Mouse (Mus musculus): ENCODE results near the gene Cd200. TPM values are rescaled to one million over a fixed set of nuclear protein-coding genes. Genes with fewer than 3 reads are reported as not detected.
"Not testable (repeated sequence)": the region's sequence is repeated elsewhere in the genome, so short reads cannot be mapped to it uniquely, and the experiment has no call there.

The Cd200 gene
- polyA plus RNA-seq (2015; fragmentation: Nextera tagmentation; extraction: Ambion mirVana): 244 and 255 TPM in 2 replicates

DNA sequence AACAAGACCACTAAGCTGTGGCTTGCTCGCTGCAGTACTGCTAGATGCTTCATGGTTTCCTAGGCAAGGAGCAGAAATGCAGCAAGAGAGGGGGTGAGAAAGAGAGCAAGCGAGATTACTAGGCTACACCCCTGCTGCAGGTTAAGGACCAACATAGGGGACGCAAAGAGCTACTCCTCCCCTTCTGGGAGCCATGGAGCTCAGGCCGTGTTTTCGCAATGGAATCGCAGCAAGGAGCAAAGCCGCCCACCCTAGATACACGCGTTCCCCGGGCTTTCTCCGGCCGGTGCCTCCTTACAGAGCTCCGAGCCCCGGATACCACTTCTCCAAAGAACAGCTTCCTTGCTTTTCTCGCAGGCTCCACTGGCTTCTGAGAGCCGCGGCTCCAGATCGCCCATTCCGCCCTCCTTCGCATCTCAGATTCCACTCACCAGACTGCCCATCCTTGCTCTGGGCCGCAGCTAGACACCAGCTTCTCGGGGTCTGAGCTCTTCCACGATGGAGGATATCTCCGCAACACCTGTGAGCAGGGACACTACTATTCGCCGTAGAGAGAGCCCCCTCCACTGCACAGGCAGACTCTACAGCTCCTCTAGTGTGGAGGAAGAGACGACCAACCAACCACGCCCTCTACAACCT lies at the start of gene Cd200:
Cd200 (minus strand) TSS at position 629 of the 639 bp plus-strand sequence.
- Histone ChIP-seq H3K9ac (peak within 1 kb of the TSS; percentile 88), H3K36me3 (no peaks in the 10 kb centered on the region), H3K4me1 (replicated peaks) (peaks cover 11% of the 10 kb centered on the region), H3K27me3 (no peaks in the 10 kb centered on the region), H3K27ac (peak within 1 kb of the TSS; percentile 98), H3K9me3 (no peaks in the 10 kb centered on the region), H3K4me3 (peak within 1 kb of the TSS; percentile 69), H3K4me2 (peak within 1 kb of the TSS; percentile 57)
- peak; percentile 98 for ATAC-seq (ENCODE audit: low FRiP score)
- WGBS: 2% methylated on average over 28 of the region's 28 CpGs

DNA sequence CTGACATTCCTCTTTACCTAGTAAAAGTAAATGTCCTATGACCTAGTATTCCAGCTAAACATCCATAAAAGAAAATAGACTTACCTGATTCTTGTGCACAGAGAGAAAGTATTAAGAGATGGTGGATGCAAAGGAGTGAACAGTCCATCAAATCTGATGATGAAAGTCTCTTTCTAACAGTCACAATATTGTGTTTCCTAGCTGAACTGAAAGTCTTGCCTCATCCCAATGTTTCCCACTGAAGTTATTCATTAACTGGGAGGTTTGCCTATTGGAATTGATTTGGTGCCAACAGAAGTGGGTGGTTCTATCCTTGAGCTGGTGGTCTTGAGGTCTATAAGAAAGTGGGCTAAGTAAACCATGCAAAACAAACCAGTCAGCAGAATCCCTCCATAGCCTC lies 45.9 kb upstream of the Cd200 start:
- ATAC-seq (ENCODE audit: low FRiP score): no peak
- H3K4me1 ChIP-seq (replicated peaks): no peaks in the 10 kb centered on the region
- H3K36me3 ChIP-seq: no peaks in the 10 kb centered on the region
- H3K4me3 ChIP-seq: no peak overlapping the region
- no peak overlapping the region for H3K9ac ChIP-seq
- no peak overlapping the region for H3K4me2 ChIP-seq
- H3K27me3 ChIP-seq: no peaks in the 10 kb centered on the region
- H3K9me3 ChIP-seq: no peaks in the 10 kb centered on the region
- no peak overlapping the region for H3K27ac ChIP-seq

DNA sequence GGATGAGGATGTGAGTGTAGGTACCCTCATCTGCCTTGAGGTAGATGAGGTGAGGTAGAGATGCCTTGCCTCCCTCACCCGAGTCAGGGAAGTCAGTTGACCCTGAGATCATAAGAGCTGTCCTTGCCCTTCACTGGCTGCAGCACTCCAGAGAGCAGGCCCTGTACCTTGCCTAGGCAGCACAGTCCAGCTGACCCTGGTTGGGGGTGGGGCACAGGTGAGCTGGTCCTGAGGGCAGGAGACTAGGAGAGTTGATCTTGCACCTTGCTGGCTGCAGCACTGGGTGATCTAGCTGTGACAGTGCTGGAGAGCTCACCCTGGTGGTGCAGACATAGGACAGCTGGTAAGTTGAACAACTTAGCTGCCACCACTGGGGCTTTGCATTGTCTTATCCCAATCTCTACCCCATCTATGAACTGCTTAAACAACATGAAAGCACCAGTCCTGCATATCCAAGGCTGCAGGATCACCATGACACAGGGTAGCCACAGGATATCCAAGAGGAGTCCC lies 28.4 kb upstream of the Cd200 start:
- no peak overlapping the region for H3K9ac ChIP-seq
- no peak for ATAC-seq (ENCODE audit: low FRiP score)
- WGBS: 89% methylated on average over 1 of the region's 1 CpGs
- no peaks in the 10 kb centered on the region for H3K4me1 ChIP-seq (replicated peaks)
- no peaks in the 10 kb centered on the region for H3K27me3 ChIP-seq
- H3K4me2 ChIP-seq: no peak overlapping the region
- H3K4me3 ChIP-seq: no peak overlapping the region
- H3K27ac ChIP-seq: no peak overlapping the region
- no peaks in the 10 kb centered on the region for H3K9me3 ChIP-seq
- H3K36me3 ChIP-seq: no peaks in the 10 kb centered on the region

DNA sequence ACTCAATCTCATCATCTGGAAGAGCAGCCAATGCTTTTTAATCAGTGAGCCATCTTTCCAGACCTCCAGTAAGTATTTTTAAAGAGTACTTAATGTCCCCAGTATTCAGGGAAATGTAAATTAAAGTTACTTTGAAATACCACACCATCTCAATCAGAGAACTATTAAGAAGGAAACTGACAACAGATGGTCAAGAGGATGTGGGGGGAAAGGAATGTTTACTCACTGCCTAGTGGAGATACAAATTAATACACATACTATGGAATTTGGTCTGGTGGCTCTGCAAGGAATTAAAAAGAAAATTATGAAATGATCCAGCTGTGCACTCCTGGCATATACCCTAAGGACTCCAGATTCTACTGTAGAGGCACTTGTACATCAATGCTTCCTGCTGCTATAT lies 26.7 kb upstream of the Cd200 start:
- Histone ChIP-seq H3K9ac (no peak overlapping the region), H3K27me3 (no peaks in the 10 kb centered on the region), H3K4me2 (no peak overlapping the region), H3K4me1 (replicated peaks) (no peaks in the 10 kb centered on the region), H3K9me3 (no peaks in the 10 kb centered on the region), H3K27ac (no peak overlapping the region), H3K36me3 (no peaks in the 10 kb centered on the region), H3K4me3 (no peak overlapping the region)
- ATAC-seq (ENCODE audit: low FRiP score): no peak

DNA sequence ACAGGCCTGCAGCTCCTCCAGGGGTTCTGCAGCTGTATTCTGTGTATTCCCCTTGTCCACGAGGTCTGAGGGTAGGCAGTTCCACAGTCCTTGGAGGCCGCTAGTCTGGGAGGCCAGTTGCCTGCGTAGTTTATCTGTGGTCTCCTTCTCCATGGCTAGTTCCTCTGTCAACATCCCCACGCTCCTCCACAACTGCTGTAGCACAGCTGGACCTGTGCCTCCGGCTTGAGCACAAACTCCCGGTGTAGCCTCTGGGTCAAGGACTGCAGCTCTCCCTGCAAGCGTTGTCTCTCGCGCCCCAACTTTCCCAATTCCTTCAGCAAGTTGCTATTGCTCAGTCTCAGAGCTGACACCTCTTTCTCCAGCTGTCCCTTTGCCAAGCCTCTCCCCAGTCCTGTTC lies 18.8 kb upstream of the Cd200 start:
- Histone ChIP-seq H3K36me3 (no peaks in the 10 kb centered on the region), H3K27me3 (no peaks in the 10 kb centered on the region), H3K4me1 (replicated peaks) (no peaks in the 10 kb centered on the region), H3K4me3 (no peak overlapping the region), H3K9me3 (no peaks in the 10 kb centered on the region), H3K4me2 (no peak overlapping the region), H3K9ac (no peak overlapping the region), H3K27ac (no peak overlapping the region)
- 90% methylated on average over 9 of the region's 9 CpGs for WGBS
- no peak for ATAC-seq (ENCODE audit: low FRiP score)

DNA sequence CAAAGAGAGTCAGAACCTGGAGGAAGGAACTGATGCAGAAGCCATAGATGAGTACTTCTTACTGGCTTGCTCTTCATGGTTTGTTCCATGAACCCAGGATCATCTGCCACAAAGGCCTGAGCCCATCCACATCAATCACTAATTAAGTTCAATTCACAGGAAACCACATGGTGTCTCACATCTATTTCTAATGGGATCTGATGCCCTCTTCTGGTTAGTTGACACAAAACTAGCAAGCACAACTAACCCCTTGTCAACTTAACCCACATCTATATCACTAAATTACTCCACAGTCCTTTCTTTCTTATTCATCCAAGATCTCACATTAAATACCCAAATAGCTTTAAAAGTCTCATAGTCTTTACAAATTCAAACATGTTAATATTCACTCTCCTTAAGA lies 4.6 kb upstream of the Cd200 start:
- H3K4me3 ChIP-seq: no peak overlapping the region
- no peak overlapping the region for H3K4me2 ChIP-seq
- H3K9me3 ChIP-seq: no peaks in the 10 kb centered on the region
- no peaks in the 10 kb centered on the region for H3K36me3 ChIP-seq
- no peaks in the 10 kb centered on the region for H3K27me3 ChIP-seq
- H3K9ac ChIP-seq: no peak overlapping the region
- no peak for ATAC-seq (ENCODE audit: low FRiP score)
- no peaks in the 10 kb centered on the region for H3K4me1 ChIP-seq (replicated peaks)
- no peak overlapping the region for H3K27ac ChIP-seq

DNA sequence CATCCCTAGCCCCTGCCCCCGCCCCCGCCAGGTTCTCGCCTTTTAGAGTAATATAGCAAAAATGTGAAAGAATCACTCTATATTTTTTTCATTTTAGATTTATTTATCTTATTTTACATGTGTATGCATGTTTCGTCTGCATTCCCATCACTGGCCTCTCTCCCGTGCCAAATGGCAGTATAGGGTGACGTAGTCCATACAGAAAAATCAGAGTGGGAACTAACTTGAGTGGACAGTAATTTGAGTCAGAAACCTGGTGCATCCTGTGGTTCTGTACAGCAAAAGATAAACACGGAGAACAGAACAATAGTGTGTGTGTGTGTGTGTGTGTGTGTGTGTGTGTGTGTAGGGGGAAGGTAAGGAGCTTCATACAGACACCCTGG lies 202 bp upstream of the Cd200 start:
- Histone ChIP-seq H3K9ac (peak overlapping the region; percentile 88), H3K4me2 (peak overlapping the region; percentile 57), H3K4me1 (replicated peaks) (peaks cover 11% of the 10 kb centered on the region), H3K4me3 (peak overlapping the region; percentile 69), H3K27ac (peak overlapping the region; percentile 98)
- 33% methylated on average over 7 of the region's 7 CpGs for WGBS
- not testable (repeated sequence) for H3K9me3 ChIP-seq, H3K27me3 ChIP-seq, H3K36me3 ChIP-seq
- ATAC-seq (ENCODE audit: low FRiP score): peak; percentile 65

DNA sequence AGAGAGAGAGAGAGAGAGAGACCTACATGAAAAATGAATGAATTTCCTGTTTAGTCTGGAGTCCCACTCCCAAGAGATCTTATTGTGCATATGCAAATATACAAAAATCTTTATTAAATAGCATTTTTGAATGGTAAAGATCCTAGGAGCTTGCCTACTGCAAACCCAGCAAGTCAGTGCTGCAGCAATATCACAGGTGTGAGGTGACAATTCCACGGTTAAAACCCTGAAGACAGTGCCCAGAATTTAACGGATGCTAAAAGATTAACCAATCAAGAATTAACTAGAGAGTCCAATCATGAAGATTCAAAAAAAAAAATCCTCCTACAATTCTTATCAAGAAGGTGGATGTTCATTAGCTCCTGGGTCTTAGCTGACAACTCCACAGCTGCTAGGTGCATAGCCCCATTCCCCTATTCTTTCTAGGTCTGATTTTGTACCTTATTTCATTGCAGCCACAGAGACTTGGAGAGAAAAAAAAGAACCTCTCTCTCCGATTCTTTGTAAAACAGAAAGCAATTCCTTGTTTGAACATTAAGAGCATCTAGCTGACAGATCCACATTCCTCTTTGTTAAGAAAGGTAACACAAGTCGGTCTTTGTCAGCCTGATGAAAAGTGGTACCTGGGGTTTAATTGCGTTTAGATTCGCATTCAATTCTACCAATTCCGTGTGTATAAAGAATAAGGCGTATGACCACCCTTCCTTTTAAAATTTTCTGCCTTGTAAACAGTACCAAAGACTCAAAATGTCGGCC lies 1.0 kb downstream of the Cd200 start:
- ATAC-seq (ENCODE audit: low FRiP score): no peak
- WGBS: 31% methylated on average over 9 of the region's 9 CpGs
- Histone ChIP-seq H3K9me3 (no peaks in the 10 kb centered on the region), H3K4me1 (replicated peaks) (peaks cover 11% of the 10 kb centered on the region), H3K27me3 (no peaks in the 10 kb centered on the region), H3K9ac (peak overlapping the region; percentile 88), H3K4me3 (peak overlapping the region; percentile 69), H3K27ac (peak overlapping the region; percentile 98), H3K36me3 (peaks cover 3% of the 10 kb centered on the region; the same call in 1 of the 2 replicates), H3K4me2 (peak overlapping the region; percentile 57)

DNA sequence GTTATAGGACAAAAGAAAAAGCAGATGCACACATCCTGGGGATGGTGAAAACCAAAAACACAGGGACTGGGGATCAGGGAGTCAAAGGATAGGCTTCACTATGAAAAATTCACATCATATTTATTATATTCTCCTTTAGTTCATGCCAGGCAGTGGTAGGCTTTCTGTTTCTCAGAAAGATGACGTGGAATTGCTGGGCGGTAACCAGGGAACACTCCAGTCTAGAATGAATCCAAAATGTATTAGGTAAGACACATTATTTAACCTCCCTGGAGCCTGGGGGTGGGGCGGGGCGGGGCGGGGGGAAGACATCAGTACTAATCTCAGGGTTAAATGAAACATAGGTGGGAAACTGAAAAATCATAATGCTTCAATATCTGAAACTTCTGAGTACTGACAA lies 1.8 kb downstream of the Cd200 start:
- Histone ChIP-seq H3K4me2 (peak overlapping the region; percentile 57), H3K9me3 (no peaks in the 10 kb centered on the region), H3K4me3 (peak overlapping the region; percentile 69), H3K9ac (peak overlapping the region; percentile 88), H3K27ac (peak overlapping the region; percentile 98), H3K4me1 (replicated peaks) (peaks cover 11% of the 10 kb centered on the region), H3K27me3 (no peaks in the 10 kb centered on the region), H3K36me3 (peaks cover 3% of the 10 kb centered on the region; the same call in 1 of the 2 replicates)
- WGBS: 77% methylated on average over 5 of the region's 5 CpGs
- ATAC-seq (ENCODE audit: low FRiP score): no peak

DNA sequence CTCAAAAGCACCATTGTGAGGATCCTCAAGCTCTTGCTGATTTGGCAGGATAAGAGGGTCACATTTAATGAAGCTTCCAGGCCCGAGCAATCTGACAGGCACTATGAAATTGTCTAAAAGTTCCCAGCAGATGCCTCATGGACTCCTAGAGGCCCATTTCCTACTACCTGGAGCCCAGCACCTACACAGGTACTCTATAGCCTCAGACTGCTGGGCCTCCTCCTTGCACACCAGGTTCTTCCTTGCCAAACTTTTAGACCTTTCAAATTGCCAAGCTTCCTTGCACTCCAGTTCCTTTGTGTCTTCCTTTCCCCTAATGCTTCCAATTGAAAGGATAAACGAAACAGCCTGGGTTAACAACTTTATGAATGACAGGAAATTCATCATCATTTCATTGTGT lies 5.9 kb downstream of the Cd200 start:
- 79% methylated on average over 2 of the region's 2 CpGs for WGBS
- H3K9me3 ChIP-seq: no peaks in the 10 kb centered on the region
- H3K27ac ChIP-seq: no peak overlapping the region
- peaks cover 19% of the 10 kb centered on the region for H3K36me3 ChIP-seq
- no peak overlapping the region for H3K9ac ChIP-seq
- H3K4me1 ChIP-seq (replicated peaks): peaks cover 11% of the 10 kb centered on the region
- no peak overlapping the region for H3K4me2 ChIP-seq
- ATAC-seq (ENCODE audit: low FRiP score): no peak
- no peak overlapping the region for H3K4me3 ChIP-seq
- no peaks in the 10 kb centered on the region for H3K27me3 ChIP-seq

DNA sequence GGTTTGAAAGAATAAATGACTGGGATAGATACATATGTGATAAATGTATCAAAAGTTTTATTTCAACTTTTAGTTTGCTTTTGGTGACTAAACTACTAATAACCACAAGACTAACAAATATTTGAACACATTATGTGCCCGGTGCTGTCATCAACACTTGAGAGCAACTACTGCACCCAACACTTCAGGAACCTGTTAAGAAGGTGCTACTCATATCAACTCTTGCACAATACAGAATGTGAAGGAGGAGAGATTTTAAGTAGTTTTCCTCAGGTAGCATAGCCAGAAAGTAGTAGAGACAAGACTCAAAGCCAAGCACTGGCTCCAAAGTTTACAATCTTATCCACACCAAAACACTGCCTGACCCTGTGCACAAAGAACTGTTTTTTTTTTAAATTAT lies 6.8 kb downstream of the Cd200 start:
- ATAC-seq (ENCODE audit: low FRiP score): no peak
- Histone ChIP-seq H3K27me3 (no peaks in the 10 kb centered on the region), H3K4me2 (no peak overlapping the region), H3K9me3 (no peaks in the 10 kb centered on the region), H3K36me3 (peaks cover 19% of the 10 kb centered on the region), H3K4me1 (replicated peaks) (peaks cover 11% of the 10 kb centered on the region), H3K9ac (no peak overlapping the region), H3K4me3 (no peak overlapping the region), H3K27ac (no peak overlapping the region)
- WGBS: 100% methylated on average over 1 of the region's 1 CpGs

DNA sequence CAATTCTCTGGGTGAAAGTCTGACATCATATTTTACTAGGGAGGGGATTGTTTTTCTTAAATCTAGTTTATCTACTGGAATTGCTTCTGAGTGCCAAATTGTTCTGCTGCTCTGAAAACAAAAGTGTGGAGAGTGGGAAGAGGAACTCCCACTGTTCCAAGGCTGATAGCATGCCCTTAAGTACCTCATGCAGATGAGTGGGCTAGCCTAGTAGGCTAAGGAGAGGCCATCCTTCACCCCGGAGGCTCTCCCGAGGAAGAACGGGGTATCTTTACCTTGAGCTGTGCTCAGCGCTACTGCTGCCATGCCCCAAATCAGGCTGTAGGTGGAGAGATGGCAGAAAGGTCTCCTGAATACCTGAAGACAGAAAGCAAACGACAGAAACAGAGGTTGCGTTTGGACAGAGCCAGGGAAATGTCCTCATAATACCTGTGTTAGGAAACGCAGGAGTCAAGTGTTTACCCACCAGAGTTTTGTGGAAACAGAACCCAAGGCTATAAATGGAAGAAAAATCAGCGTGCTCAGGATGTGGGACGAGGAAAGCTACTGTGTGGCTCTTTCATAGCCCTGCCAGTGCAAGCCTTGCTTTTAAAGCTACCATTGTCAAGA lies 8.8 kb downstream of the Cd200 start:
- ATAC-seq (ENCODE audit: low FRiP score): no peak
- 75% methylated on average over 9 of the region's 9 CpGs for WGBS
- Histone ChIP-seq H3K4me3 (no peak overlapping the region), H3K4me1 (replicated peaks) (no peaks in the 10 kb centered on the region), H3K9me3 (no peaks in the 10 kb centered on the region), H3K4me2 (no peak overlapping the region), H3K9ac (no peak overlapping the region), H3K36me3 (peaks cover 39% of the 10 kb centered on the region), H3K27me3 (no peaks in the 10 kb centered on the region), H3K27ac (no peak overlapping the region)

Measured in hindbrain, embryonic 13.5 days (tissue).